Mouse (Mus musculus): Measurements from ENCODE around the gene Acnat1.

DNA sequence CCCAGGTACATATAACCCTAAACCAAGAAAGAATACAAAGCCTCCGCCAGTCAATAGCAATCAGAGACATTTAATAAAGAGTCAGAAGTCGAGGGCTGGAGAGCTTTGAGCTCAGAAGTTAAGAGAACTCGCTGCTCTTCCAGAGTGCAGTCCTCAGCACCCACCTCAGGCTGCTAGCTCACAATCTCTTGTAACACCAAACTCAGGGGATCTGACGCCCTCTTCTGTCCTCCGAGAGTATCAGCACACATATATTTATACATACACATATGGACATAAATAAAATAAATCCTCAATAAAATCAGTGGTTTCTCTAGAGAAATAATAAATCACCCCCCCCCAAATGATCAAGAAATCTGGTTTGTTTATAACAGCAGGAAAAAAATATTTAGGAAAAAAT, 45.8 kb upstream of the Acnat1 start:
- TF ChIP-seq CTCF (conservative IDR thresholded peaks at IDR 0.05 in 1 of 2, IDR thresholded peaks at IDR 0.05 in 1 of 2; ENCODE audit: low read depth in 2 of 2, low read length in 2 of 2) (peak; percentile 6 to 45; a peak in 2 of 4 replicates), POLR2A (IDR thresholded peaks at IDR 0.05; ENCODE audit: low read depth, low read length) (no peak), ZNF384 (IDR thresholded peaks at IDR 0.05; ENCODE audit: low read depth, low read length) (no peak), MEF2A (IDR thresholded peaks at IDR 0.05; ENCODE audit: borderline replicate concordance, low read depth, low read length) (no peak), EP300 (IDR thresholded peaks at IDR 0.05; ENCODE audit: low read length) (no peak), RCOR1 (conservative IDR thresholded peaks at IDR 0.05; ENCODE audit: low read depth, low read length) (no peak), ELF1 (IDR thresholded peaks at IDR 0.05; ENCODE audit: low read depth, low read length) (no peak), SMC3 (IDR thresholded peaks at IDR 0.05; ENCODE audit: low read depth, low read length) (no peak), KAT2A (IDR thresholded peaks at IDR 0.05; ENCODE audit: insufficient replicate concordance, low read length) (no peak), ZKSCAN1 (IDR thresholded peaks at IDR 0.05; ENCODE audit: borderline replicate concordance, low read depth, low read length) (no peak), ZC3H11A (IDR thresholded peaks at IDR 0.05; ENCODE audit: low read depth, low read length) (no peak)

Measured in CH12.LX (cell line).